Mouse (Mus musculus) activated CD4-positive, CD25-positive, alpha-beta regulatory T cell, adult 4 months (primary cell): ENCODE results near the gene Rpl23a. TPM values are rescaled to one million over a fixed set of nuclear protein-coding genes. Genes with fewer than 3 reads are reported as not detected.
"Not testable (repeated sequence)": the region's sequence is repeated elsewhere in the genome, so short reads cannot be mapped to it uniquely, and the experiment has no call there.

ENCODE experiments used
- ATAC-seq: one replicate; pipeline ENCODE4 v1.8.0; 2017
- polyA plus RNA-seq, 2 experiments: library from polyadenylated mRNA; unstranded; fragments of 100-300 nt; shearing (Covaris generic); gene quantifications; one replicate each; pipeline ENCODE4 v1.2.1; 2017

Rpl23a gene
- 1,000 to 10,000 TPM; 3,988 to 4,036 TPM for polyA plus RNA-seq

- ATAC-seq, result peak; percentile 90
Observed at GRCm38 (mm10) chr11:78182961-78183844, at the start of gene Rpl23a. TSS of gene Rpl23a (minus strand) at chr11:78183584.

GRCm38 (mm10) chr11:78231518-78231917 is 48.1 kb upstream of the Rpl23a start:
- ATAC-seq, result no peak

- no peak for ATAC-seq
Observed at GRCm38 (mm10) chr11:78223586-78223985, 40.2 kb upstream of the Rpl23a start.

DNA sequence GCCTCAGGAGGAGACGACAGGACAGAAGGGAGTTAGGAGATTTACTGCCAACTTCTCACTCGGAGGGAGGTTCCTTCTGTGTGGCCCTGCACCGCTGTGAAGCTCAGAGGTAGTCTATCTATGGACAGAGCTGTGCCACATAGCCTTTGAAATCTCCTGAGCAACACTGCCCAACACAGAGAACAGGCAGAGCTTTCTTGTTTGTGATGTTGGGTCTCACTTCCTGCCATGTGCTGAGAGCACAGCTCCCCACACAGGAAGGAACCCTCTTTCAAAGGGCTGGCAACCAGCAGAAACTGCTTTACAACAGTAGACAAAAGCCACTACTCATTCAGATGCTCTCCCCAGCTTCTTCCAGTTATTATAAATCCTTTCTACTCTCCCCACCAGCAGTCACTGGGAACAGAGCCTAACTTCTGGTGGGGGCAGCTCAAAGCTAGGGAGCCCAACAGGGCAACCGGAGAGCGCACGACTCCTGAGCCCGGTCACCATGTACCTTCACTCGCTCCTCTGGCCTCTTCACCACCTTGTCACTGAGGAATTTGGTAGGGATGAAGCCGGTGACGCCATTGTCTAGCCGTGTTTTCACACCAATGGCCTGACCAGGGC is 32.4 kb upstream of the Rpl23a start:
- peak; percentile 36 for ATAC-seq

DNA sequence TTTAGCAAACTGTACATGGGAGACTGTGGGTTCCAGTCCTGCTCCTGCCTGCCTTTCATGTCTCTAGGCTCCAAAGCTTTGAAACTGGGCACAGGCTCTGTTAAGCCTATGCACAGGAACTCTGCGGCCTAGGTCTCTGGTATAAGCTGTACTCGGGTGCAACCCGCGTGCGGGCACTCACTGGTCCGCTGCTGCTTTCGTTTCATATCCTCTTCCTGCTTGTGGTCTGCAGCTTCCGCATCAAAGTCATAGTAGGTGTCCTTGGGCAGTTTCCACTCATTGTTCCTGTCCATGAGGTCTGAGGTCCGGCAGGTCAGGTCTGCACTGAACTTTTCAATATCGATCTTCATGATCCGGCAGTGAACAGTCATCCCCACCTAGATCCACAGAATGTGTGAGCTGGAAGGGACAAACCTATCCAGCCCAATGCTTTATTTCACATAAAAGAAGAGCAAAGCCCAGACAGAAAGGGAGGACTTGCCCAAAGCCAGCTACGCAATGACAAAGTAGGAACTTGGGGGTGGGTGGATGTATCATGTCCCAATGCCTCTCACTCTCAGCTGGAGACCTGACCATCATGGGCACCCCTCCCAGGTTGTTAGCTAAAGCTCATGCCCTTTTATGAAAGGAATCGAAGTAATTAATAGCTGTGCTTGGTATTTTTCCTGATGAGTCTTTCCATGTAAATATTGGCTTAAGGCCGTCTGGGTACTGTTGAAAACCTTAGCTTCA is 29.9 kb upstream of the Rpl23a start:
- no peak for ATAC-seq

GRCm38 (mm10) chr11:78211513-78211912 is 28.1 kb upstream of the Rpl23a start:
- ATAC-seq, result no peak

DNA sequence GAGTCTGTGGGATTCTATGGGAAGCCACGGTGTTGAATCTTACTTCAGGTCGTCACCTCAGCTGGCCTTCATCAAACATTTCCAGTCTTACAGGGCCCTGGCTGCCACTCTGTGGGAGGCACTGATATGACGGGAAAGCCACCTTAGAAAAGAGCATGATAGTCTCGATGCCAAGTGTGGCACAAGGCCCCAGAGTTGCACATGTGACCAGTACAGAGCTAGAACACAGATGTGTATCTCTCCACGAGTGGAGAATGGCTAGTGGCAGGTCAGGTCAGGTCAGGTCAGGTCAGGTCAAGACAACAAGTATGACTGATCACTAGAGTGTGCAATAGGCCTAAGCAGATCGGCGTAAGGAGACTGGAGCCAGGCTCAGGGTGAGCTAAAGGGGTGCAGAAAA is 27.2 kb upstream of the Rpl23a start:
- no peak for ATAC-seq

DNA sequence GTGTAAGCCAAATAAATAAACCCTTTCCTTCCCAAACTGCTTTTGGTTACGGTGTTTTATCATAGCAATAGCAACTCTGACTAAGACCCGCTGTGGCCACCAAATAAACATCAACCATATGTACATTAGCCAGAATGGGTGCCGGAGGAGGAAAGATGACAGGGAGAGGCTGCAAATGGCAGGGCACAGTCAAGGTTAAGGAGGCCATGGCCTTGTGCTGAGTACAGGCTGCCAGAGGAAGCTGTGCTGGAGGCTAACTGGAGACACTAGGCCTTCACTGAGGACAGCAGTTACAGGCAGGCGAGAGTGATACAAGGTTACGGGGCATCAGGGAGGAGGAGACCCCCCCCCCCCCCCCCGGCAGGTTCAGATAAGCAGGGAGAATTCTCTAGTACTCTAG is 26.5 kb upstream of the Rpl23a start:
- no peak for ATAC-seq

GRCm38 (mm10) chr11:78207190-78207589 is 23.8 kb upstream of the Rpl23a start:
- ATAC-seq, result no peak

GRCm38 (mm10) chr11:78205361-78206206 is 22.2 kb upstream of the Rpl23a start:
- no peak for ATAC-seq

- no peak for ATAC-seq
Observed at GRCm38 (mm10) chr11:78204287-78204686, 20.9 kb upstream of the Rpl23a start.

DNA sequence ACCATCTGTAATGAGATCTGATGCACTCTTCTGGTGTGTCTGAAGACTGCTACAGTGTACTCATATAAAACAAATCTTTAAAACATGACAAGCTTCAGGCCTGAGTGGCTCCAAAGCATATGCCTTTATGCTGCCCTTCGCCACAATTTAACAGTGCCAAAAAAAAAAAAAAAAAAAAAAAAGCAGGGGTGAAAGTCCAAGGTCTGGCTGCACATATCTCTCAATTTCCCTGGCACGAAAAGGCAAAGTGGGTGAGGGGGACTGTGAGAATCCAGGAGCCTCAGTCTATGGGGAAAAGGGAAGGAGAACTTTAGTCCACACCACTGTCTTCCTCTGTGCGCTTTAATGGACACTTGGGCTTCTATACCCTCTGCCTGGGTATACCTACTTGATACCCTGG is 19.0 kb upstream of the Rpl23a start:
- no peak for ATAC-seq

- no peak for ATAC-seq
Observed at GRCm38 (mm10) chr11:78195101-78195863, 11.9 kb upstream of the Rpl23a start.

DNA sequence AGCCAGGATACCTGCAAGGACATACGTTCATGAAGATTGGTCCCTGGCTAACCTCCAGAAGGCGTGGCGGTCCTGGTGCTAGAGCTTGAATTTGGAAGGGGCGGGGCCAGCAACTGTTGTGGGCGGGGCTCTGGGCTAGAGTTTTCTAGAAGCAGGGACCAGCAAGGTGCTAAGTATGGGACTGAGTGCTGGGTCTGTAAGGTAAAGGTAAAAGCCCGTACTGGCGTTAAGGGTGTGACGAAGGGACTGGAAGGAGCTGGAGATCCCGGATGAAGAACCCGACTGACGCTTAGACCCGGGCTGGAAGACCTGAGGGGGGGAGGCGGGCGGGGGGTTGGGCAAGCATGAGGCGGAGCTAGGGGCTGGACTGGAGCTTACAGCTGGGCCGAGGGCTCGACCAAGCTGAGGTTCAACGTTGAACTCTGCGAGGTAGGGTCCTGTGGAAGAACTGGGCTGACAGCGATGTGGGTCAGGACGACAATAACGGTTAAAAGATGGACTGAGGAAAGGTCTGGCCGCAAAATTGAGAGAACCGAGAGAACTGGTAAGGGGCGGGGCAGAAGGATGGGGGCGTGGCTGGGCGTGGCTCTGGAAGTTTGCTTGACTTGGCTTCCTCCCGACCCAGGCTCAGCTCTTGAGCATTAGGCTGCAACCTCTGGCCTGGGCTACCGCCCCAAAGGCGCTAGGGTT is 11.2 kb upstream of the Rpl23a start:
- no peak for ATAC-seq

GRCm38 (mm10) chr11:78193113-78193512 is 9.7 kb upstream of the Rpl23a start, which contains the start of gene Proca1:
TSS of gene Proca1 (plus strand) at chr11:78193392.
- ATAC-seq, result no peak

DNA sequence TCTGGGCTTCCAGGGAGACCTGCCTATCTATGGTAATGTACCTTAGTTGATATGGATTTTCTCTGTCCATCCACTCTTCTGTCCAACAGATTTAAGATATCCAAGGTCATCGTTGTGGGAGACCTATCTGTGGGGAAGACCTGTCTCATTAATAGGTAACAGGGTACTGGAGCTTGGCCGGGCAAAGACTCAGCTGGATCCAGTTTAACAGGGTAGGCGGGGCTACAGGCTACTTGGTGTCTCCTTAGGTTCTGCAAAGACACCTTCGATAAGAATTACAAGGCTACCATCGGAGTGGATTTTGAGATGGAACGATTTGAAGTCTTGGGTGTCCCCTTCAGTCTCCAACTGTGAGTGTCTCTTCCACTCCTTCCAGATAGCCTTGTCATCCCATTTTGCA is 6.7 kb upstream of the Rpl23a start:
- ATAC-seq, result no peak

- ATAC-seq, result no peak
Observed at GRCm38 (mm10) chr11:78189234-78190040, 6.1 kb upstream of the Rpl23a start.

DNA sequence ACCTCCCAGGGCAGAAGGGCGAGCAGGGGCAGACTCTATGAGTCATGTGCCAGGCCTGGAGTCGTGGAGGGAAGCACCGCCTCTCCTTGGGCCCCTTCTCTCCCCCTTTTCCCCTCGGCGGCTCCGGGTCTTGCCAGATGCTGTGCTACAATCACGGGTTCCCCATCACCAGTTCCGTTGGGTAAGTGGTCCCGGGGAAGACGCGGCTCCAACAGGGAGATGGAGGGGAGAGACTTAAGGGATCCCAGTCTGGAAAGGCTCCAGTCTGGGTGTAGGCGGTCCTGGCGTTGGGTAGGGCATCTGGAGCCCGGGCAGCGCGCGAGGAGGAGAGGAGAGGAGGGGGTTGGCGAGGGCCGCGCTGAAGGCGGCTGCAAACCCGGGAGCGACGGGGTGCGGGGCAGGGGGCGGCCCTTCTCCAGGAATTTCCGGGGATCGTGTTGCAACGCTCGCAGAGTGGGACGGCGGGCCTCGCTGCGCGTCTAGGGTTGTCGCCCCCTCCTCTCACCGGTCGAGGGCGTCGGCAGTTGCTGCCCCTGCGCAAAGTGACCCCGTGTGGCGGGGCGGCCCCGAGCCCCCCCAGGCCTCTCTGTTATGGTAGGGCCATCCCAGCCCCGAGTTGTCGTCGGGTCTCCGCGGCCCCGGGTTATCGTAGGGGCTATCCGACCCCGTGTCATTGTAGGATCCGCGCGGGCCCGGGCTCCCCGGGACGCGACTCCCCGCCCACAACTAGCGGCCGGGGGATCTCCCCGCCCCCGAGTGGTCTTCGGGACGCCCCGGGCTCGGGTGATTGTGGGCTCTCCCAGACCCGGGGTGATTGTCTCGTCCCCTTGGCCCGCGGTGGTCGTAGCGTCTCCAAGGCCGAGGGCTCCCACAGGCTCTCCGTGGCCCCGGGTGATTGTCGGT is 5.2 kb upstream of the Rpl23a start, which contains the start of gene Rab34:
Gene Rab34 (plus strand): TSS at position 100 of the 903 bp plus-strand sequence.
- no peak for ATAC-seq

DNA sequence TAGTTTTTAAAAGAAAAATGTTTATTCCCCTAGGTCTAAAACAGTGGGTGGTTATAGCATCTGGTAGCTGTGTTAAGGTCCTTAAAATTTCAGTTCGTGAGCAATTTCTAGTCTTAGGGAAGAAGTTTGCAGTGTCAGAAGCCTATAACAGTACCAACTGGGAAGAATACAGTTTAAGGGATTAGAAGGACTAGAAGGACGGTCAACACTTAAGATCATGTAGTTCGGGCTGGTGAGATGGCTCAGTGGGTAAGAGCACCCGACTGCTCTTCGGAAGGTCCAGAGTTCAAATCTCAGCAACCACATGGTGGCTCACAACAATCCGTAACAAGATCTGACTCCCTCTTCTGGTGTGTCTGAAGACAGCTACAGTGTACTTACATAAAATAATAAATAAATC is 1.3 kb upstream of the Rpl23a start:
- not testable (repeated sequence) for ATAC-seq
